Mouse (Mus musculus): ENCODE results near the gene Trim12a.
"Not testable (repeated sequence)": the region's sequence is repeated elsewhere in the genome, so short reads cannot be mapped to it uniquely, and the experiment has no call there.

Trim12a gene

GRCm38 (mm10) chr7:104315369-104316080 is at the start of gene Trim12a:
TSS of gene Trim12a (minus strand) at chr7:104315466.
- not testable (repeated sequence) for H3K9me3 ChIP-seq (ENCODE audit: low read length); H3K4me3 ChIP-seq (replicated peaks; ENCODE audit: low read length); H3K4me1 ChIP-seq (replicated peaks; ENCODE audit: low read depth, low read length); H3K36me3 ChIP-seq (ENCODE audit: insufficient read depth, low read length); H3K27me3 ChIP-seq (ENCODE audit: insufficient read depth, low read length)

DNA sequence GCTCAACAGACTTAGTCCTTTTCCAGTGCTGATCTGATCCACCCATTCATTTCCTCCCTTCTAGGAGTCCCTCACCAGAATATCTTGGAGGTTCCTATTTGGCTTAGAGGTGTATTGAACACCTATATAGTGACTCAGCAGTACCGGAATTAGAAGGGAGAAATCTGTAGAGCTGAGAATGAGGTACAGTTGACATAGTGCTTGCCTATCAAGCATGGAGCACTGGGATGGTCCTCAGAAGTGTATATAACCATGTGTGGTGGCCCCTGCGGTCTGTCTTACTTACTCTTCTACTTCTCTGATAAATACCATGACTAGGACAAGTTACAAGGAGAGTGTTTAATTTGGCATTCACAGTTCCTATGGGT is 38.3 kb upstream of the Trim12a start:
- no peaks in the 10 kb centered on the region for H3K27me3 ChIP-seq (ENCODE audit: insufficient read depth, low read length)
- no peaks in the 10 kb centered on the region for H3K36me3 ChIP-seq (ENCODE audit: insufficient read depth, low read length)
- H3K4me3 ChIP-seq (replicated peaks; ENCODE audit: low read length) = no peak overlapping the region
- no peak for TF ChIP-seq NANOG (IDR thresholded peaks at IDR 0.05; ENCODE audit: borderline replicate concordance, low read length)
- TF ChIP-seq POU5F1 (IDR thresholded peaks at IDR 0.05; ENCODE audit: borderline replicate concordance, low read length) = no peak
- TF ChIP-seq CTCF (conservative IDR thresholded peaks at IDR 0.05; ENCODE audit: low read length) = no peak
- H3K9me3 ChIP-seq (ENCODE audit: low read length) = no peaks in the 10 kb centered on the region
- peaks cover 9% of the 10 kb centered on the region for H3K4me1 ChIP-seq (replicated peaks; ENCODE audit: low read depth, low read length)

DNA sequence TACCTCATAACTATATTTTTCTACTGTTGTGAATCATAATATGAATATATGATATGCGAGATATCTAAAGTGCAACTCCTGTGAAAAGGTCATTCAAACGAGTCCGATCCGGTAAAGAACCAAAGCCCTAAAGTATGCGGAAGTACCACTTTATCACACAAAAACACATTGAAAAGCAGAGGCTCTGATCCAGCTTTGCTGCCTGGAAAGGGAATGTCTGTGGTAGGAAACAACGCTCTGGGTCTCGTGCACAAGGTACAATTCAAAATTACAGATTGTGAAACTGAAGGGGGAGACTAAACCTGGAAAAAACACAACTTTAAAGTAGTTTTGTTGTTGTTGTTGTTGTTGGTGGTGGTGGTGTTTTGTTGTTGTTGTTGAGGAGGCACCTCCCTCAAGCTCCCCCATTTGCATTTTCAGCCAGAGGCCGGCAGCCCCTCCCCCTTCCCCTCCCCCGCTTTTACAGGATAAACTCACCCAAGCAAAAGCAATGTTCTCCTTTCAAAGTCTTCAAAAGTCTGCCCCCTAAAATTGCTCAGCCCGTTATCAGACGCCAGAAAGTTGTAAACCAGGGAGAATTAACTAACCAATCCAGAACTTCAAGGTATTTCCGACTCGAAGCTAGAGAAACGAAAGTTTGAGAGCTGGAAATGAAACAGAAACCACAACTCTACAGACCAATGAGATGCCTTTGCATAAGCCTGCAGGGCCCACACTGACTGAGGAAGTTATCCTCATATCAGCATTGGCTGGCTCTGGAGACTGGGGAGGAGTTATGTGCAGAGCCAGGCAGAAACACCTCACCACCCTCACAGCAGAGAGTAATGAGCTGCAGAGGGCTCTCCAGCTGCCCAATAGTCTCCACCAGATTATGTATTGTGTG is 37.7 kb upstream of the Trim12a start, which contains the start of gene Trim12c:
Trim12c (minus strand) TSS at position 646 of the 883 bp plus-strand sequence.
- H3K9me3 ChIP-seq (ENCODE audit: low read length) = no peaks in the 10 kb centered on the region
- no peaks in the 10 kb centered on the region for H3K36me3 ChIP-seq (ENCODE audit: insufficient read depth, low read length)
- H3K4me3 ChIP-seq (replicated peaks; ENCODE audit: low read length) = peak within 1 kb of the TSS; percentile 42
- no peak for TF ChIP-seq POU5F1 (IDR thresholded peaks at IDR 0.05; ENCODE audit: borderline replicate concordance, low read length)
- no peak for TF ChIP-seq NANOG (IDR thresholded peaks at IDR 0.05; ENCODE audit: borderline replicate concordance, low read length)
- no peak for TF ChIP-seq CTCF (conservative IDR thresholded peaks at IDR 0.05; ENCODE audit: low read length)
- H3K4me1 ChIP-seq (replicated peaks; ENCODE audit: low read depth, low read length) = peaks cover 9% of the 10 kb centered on the region
- H3K27me3 ChIP-seq (ENCODE audit: insufficient read depth, low read length) = no peaks in the 10 kb centered on the region

- not testable (repeated sequence) for H3K4me1 ChIP-seq (replicated peaks; ENCODE audit: low read depth, low read length); H3K4me3 ChIP-seq (replicated peaks; ENCODE audit: low read length); H3K36me3 ChIP-seq (ENCODE audit: insufficient read depth, low read length); H3K27me3 ChIP-seq (ENCODE audit: insufficient read depth, low read length); H3K9me3 ChIP-seq (ENCODE audit: low read length)
These were observed 32.8 kb upstream of the Trim12a start for GRCm38 (mm10) chr7:104348043-104348442.

GRCm38 (mm10) chr7:104340744-104341143 is 25.5 kb upstream of the Trim12a start:
- H3K36me3 ChIP-seq (ENCODE audit: insufficient read depth, low read length); H3K4me1 ChIP-seq (replicated peaks; ENCODE audit: low read depth, low read length); H3K27me3 ChIP-seq (ENCODE audit: insufficient read depth, low read length); H3K9me3 ChIP-seq (ENCODE audit: low read length); H3K4me3 ChIP-seq (replicated peaks; ENCODE audit: low read length): not testable (repeated sequence)

GRCm38 (mm10) chr7:104335547-104335946 is 20.3 kb upstream of the Trim12a start:
- H3K27me3 ChIP-seq (ENCODE audit: insufficient read depth, low read length); H3K9me3 ChIP-seq (ENCODE audit: low read length); H3K4me3 ChIP-seq (replicated peaks; ENCODE audit: low read length); H3K4me1 ChIP-seq (replicated peaks; ENCODE audit: low read depth, low read length); H3K36me3 ChIP-seq (ENCODE audit: insufficient read depth, low read length): not testable (repeated sequence)

- H3K9me3 ChIP-seq (ENCODE audit: low read length); H3K4me3 ChIP-seq (replicated peaks; ENCODE audit: low read length); H3K27me3 ChIP-seq (ENCODE audit: insufficient read depth, low read length); H3K4me1 ChIP-seq (replicated peaks; ENCODE audit: low read depth, low read length); H3K36me3 ChIP-seq (ENCODE audit: insufficient read depth, low read length): not testable (repeated sequence)
These were observed 13.9 kb upstream of the Trim12a start, which contains the start of gene Trim34b for GRCm38 (mm10) chr7:104329171-104329570. TSS of gene Trim34b (plus strand) at chr7:104329471.

- Histone ChIP-seq H3K9me3 (ENCODE audit: low read length) (no peaks in the 10 kb centered on the region), H3K4me3 (replicated peaks; ENCODE audit: low read length) (no peak overlapping the region), H3K4me1 (replicated peaks; ENCODE audit: low read depth, low read length) (no peaks in the 10 kb centered on the region), H3K36me3 (ENCODE audit: insufficient read depth, low read length) (no peaks in the 10 kb centered on the region), H3K27me3 (ENCODE audit: insufficient read depth, low read length) (no peaks in the 10 kb centered on the region)
- no peak for TF ChIP-seq POU5F1 (IDR thresholded peaks at IDR 0.05; ENCODE audit: borderline replicate concordance, low read length)
- TF ChIP-seq CTCF (conservative IDR thresholded peaks at IDR 0.05; ENCODE audit: low read length) = no peak
- no peak for TF ChIP-seq NANOG (IDR thresholded peaks at IDR 0.05; ENCODE audit: borderline replicate concordance, low read length)
These were observed 6.8 kb upstream of the Trim12a start for GRCm38 (mm10) chr7:104322028-104322427.

DNA sequence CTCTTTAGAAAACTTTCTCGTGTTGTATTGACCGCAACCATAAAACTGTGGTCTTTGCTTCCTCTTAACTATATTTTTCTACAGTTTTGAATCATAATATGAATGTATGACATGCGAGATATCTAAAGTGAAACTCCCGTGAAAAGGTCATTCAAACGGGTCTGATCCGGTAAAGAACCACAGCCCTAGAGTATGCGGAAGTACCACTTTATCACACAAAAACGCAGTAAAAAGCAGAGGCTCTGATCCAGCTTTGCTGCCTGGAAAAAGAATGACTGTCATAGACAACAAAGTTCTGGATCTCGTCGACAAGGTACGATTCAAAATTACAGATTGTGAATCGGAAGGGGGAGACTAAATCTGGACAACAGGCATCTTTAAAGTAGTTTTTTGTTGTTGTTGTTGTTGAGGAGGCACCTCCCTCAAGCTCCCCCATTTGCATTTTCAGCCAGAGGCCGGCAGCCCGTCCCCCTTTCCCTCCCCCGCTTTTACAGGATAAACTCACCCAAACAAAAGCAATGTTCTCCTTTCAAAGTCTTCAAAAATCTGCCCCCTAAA is 391 bp downstream of the Trim12a start:
- H3K9me3 ChIP-seq (ENCODE audit: low read length) = no peaks in the 10 kb centered on the region
- H3K4me1 ChIP-seq (replicated peaks; ENCODE audit: low read depth, low read length) = no peaks in the 10 kb centered on the region
- no peaks in the 10 kb centered on the region for H3K27me3 ChIP-seq (ENCODE audit: insufficient read depth, low read length)
- no peak overlapping the region for H3K4me3 ChIP-seq (replicated peaks; ENCODE audit: low read length)
- TF ChIP-seq CTCF (conservative IDR thresholded peaks at IDR 0.05; ENCODE audit: low read length) = no peak
- no peak for TF ChIP-seq NANOG (IDR thresholded peaks at IDR 0.05; ENCODE audit: borderline replicate concordance, low read length)
- no peak for TF ChIP-seq POU5F1 (IDR thresholded peaks at IDR 0.05; ENCODE audit: borderline replicate concordance, low read length)
- no peaks in the 10 kb centered on the region for H3K36me3 ChIP-seq (ENCODE audit: insufficient read depth, low read length)
